Mouse (Mus musculus): Measurements from ENCODE around the gene Asb5. TPM values are rescaled to one million over a fixed set of nuclear protein-coding genes. Genes with fewer than 3 reads are reported as not detected.

The Asb5 gene
- polyA plus RNA-seq (2012; rRNA removed; ENCODE audit: low replicate concordance) = 0.55 and 66.7 TPM in 2 replicates

DNA sequence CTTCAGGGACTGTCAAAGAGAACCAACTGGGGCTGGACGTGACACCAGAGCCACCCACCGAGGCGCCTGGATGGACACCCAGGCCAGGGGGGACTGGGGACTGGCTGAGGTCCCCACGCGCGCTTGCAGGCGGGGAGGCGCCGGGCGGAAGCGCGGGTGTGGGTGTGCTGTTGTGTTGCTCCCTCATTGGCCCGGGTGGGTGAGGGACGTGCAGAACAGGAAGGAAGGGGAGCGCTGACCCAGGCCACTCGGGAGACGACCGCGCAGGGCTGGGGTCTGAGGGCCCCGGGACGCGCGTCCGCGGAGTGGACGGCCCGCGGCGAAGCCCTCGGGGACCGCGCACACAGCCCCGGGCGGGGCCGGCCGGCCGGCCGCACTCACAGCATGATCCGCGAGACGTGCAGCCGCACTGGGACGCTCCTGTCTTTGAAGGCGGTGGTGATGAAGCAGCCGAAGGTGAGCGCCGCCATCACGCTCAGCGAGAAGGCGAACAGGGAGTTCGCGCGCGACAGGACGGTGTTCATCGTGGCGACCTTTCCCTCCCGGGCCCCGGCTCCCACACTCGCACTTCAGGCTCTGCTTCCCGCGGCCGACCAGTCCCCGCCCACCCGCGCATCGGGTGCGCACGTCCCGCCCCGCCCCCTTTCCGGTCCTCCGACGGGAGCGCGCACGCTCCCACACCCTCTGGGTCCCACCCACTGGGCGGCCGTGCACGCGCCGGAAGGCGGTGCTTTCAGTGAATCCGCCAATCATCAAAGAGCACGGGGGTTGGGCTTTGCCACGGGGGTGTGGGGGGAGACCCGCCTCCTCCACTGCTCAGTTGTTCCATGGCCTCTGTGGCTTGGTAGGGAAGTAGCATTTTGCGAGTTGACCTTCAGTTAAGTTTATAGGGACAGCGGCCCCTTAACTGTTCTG, at the start of gene Asb5, which contains the start of gene Spcs3:
Asb5 (plus strand) TSS at position 199 of the 915 bp plus-strand sequence.
Spcs3 (minus strand) TSS at position 617 of the 915 bp plus-strand sequence.

DNA sequence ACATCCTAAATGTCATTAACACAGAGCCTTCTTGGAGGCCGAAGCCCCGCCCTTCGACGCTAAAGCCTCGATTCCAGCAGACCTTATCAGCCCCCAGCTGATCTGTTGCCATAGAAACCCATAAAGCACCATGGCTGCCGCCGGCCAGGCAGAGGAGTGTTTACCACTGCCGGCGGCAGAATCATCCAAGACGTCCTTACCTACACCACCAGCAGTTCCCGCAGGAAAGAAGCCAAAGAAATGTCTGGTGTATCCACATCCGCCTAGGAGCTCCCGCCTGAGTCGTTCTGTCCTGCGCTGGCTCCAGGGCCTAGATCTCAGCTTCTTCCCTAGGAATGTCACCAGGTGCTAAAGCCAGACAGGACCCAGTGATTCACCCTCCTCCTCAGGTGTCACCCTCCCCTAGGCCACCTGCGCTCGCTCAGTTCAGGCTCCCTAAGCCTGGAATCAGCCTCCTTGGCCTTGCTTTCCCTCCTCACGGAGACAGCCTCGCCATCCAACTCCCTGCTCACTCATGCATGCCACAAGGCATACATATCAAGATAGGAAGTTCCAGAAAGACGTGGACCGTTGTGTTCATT, 71.4 kb downstream of the Asb5 start, which contains the start of gene Spata4:
Spata4 (plus strand) TSS at position 111 of the 581 bp plus-strand sequence.

Other genes with a start within 250 kb of the Asb5 start
- gene Spcs3, start 418 bp downstream of the Asb5 start, polyA plus RNA-seq (2012; rRNA removed; ENCODE audit: low replicate concordance) = 7.1 and 14.3 TPM in 2 replicates
- gene Spata4, start 71.2 kb downstream of the Asb5 start, polyA plus RNA-seq (2012; rRNA removed; ENCODE audit: low replicate concordance) = not detected in 2 replicates

Data from mammary gland, adult 2 months (tissue).